Mouse (Mus musculus): ENCODE results near the gene Dynll1. TPM values are rescaled to one million over a fixed set of nuclear protein-coding genes. Genes with fewer than 3 reads are reported as not detected.

Gene Dynll1
- polyA plus RNA-seq, 1 experiment from 2014 or later, result 1,320 TPM

DNA sequence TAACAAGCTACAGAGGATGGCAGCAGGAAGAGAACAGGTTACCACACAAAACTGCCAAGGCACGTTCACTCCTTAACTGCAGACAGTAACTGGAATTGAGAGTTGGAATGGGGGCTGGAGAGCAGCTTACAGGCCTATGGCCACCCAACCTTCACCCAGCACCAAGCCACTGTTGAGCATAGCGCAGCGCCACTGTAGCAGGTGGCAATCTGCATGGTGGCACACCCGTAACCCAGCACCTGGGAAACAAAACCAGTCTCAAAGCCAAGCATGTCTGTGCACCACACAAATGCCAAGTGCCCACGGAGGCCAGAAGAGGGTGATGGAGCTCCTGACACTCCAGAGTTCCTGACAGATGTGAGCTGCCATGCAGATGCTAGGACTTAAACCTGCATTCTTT, 34.5 kb downstream of the Dynll1 start:
- H3K9ac ChIP-seq, result 0 out of 2 replicates have a peak overlapping the region, but pooled peaks have one; percentile 20
- H3K4me2 ChIP-seq, result peak overlapping the region; percentile 40
- peak overlapping the region; percentile 85 for H3K27ac ChIP-seq (ENCODE audit: poor library complexity, severe bottlenecking)
- H3K27me3 ChIP-seq (replicated peaks), result no peaks in the 10 kb centered on the region
- no peaks in the 10 kb centered on the region for H3K9me3 ChIP-seq (replicated peaks)
- 78% methylated on average over 5 of the region's 5 CpGs for WGBS
- H3K36me3 ChIP-seq, result peaks cover 26% of the 10 kb centered on the region
- no peak overlapping the region for H3K4me3 ChIP-seq
- peaks cover 75% of the 10 kb centered on the region for H3K4me1 ChIP-seq (replicated peaks)
- ATAC-seq (ENCODE audit: insufficient number of reproducible peaks, low FRiP score), result no peak

- Histone ChIP-seq H3K27me3 (replicated peaks) (no peaks in the 10 kb centered on the region), H3K9ac (no peak overlapping the region), H3K9me3 (replicated peaks) (no peaks in the 10 kb centered on the region), H3K4me3 (no peak overlapping the region), H3K27ac (ENCODE audit: poor library complexity, severe bottlenecking) (no peak overlapping the region), H3K4me2 (0 out of 2 replicates have a peak overlapping the region, but pooled peaks have one; percentile 10), H3K4me1 (replicated peaks) (peaks cover 46% of the 10 kb centered on the region), H3K36me3 (peaks cover 43% of the 10 kb centered on the region)
- no peak for ATAC-seq (ENCODE audit: insufficient number of reproducible peaks, low FRiP score)
- WGBS, result 83% methylated on average over 14 of the region's 14 CpGs
Observed at GRCm38 (mm10) chr5:115262502-115263291, 38.1 kb downstream of the Dynll1 start.

DNA sequence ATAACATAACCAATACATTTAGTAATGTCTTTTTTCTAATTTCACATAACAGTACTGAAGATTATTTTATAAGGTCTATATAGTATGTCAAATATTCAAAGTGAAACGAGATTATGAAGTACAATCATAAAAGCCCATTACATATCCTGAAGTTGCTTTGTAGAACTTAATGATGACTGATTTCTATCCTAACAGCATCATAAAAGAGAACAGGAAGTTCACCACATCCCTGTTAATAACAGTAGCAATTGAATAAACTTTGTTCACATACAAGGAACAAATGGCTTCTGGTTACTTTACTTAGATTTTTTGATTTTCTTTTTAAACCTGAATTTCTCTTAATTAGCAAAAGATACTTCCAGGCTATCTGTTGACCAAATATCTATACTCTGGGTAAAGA, 38.9 kb downstream of the Dynll1 start:
- 85% methylated on average over 1 of the region's 1 CpGs for WGBS

GRCm38 (mm10) chr5:115261141-115261540, 39.7 kb downstream of the Dynll1 start:
- H3K4me2 ChIP-seq, result no peak overlapping the region
- peaks cover 31% of the 10 kb centered on the region for H3K4me1 ChIP-seq (replicated peaks)
- WGBS, result 90% methylated on average over 8 of the region's 8 CpGs
- H3K9ac ChIP-seq, result no peak overlapping the region
- H3K27ac ChIP-seq (ENCODE audit: poor library complexity, severe bottlenecking), result no peak overlapping the region
- no peak overlapping the region for H3K4me3 ChIP-seq
- no peaks in the 10 kb centered on the region for H3K9me3 ChIP-seq (replicated peaks)
- no peaks in the 10 kb centered on the region for H3K27me3 ChIP-seq (replicated peaks)
- ATAC-seq (ENCODE audit: insufficient number of reproducible peaks, low FRiP score), result no peak
- H3K36me3 ChIP-seq, result peaks cover 58% of the 10 kb centered on the region

More for the DNA sequence above, 38.9 kb downstream of the Dynll1 start:
- H3K27ac ChIP-seq (ENCODE audit: poor library complexity, severe bottlenecking), result no peak overlapping the region
- no peak overlapping the region for H3K4me3 ChIP-seq
- no peaks in the 10 kb centered on the region for H3K27me3 ChIP-seq (replicated peaks)
- H3K4me1 ChIP-seq (replicated peaks), result peaks cover 39% of the 10 kb centered on the region
- H3K9me3 ChIP-seq (replicated peaks), result no peaks in the 10 kb centered on the region
- no peak for ATAC-seq (ENCODE audit: insufficient number of reproducible peaks, low FRiP score)
- no peak overlapping the region; the same call in 1 of the 2 replicates for H3K4me2 ChIP-seq
- peaks cover 51% of the 10 kb centered on the region for H3K36me3 ChIP-seq
- H3K9ac ChIP-seq, result no peak overlapping the region

GRCm38 (mm10) chr5:115260356-115260755, 40.4 kb downstream of the Dynll1 start:
- 80% methylated on average over 6 of the region's 6 CpGs for WGBS
- peaks cover 25% of the 10 kb centered on the region for H3K4me1 ChIP-seq (replicated peaks)
- H3K9me3 ChIP-seq (replicated peaks), result no peaks in the 10 kb centered on the region
- no peak overlapping the region for H3K4me3 ChIP-seq
- H3K9ac ChIP-seq, result no peak overlapping the region
- H3K36me3 ChIP-seq, result peaks cover 62% of the 10 kb centered on the region
- H3K27ac ChIP-seq (ENCODE audit: poor library complexity, severe bottlenecking), result no peak overlapping the region
- H3K27me3 ChIP-seq (replicated peaks), result no peaks in the 10 kb centered on the region
- H3K4me2 ChIP-seq, result no peak overlapping the region
- ATAC-seq (ENCODE audit: insufficient number of reproducible peaks, low FRiP score), result peak; percentile 77

GRCm38 (mm10) chr5:115256909-115257546, 43.8 kb downstream of the Dynll1 start:
- WGBS, result 88% methylated on average over 10 of the region's 10 CpGs
- H3K27ac ChIP-seq (ENCODE audit: poor library complexity, severe bottlenecking), result no peak overlapping the region
- H3K9me3 ChIP-seq (replicated peaks), result no peaks in the 10 kb centered on the region
- H3K4me1 ChIP-seq (replicated peaks), result peaks cover 6% of the 10 kb centered on the region; the same call in 1 of the 2 replicates
- H3K4me3 ChIP-seq, result no peak overlapping the region
- no peak overlapping the region for H3K9ac ChIP-seq
- no peak for ATAC-seq (ENCODE audit: insufficient number of reproducible peaks, low FRiP score)
- H3K27me3 ChIP-seq (replicated peaks), result no peaks in the 10 kb centered on the region
- peaks cover 62% of the 10 kb centered on the region for H3K36me3 ChIP-seq
- H3K4me2 ChIP-seq, result no peak overlapping the region

DNA sequence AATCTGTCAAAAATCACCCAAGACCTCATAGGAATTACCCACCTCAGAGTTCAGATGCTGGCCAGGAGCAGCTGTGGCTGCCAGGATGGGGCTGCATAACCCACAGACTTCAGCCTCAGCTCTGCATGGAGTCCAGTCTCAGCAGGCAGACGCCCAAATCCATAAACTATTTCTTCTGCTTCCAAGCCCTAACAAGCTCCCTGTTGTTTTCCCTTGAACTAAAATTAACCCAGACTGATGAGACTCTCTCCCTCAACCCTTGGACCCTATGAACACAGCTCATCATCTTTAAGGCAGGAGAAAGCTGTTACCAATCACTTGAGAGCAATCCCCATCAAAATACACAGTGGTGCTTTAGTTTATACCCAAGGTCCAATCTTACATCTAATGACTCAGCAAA, 45.3 kb downstream of the Dynll1 start:
- Histone ChIP-seq H3K36me3 (peaks cover 73% of the 10 kb centered on the region), H3K9ac (no peak overlapping the region), H3K27ac (ENCODE audit: poor library complexity, severe bottlenecking) (no peak overlapping the region), H3K27me3 (replicated peaks) (no peaks in the 10 kb centered on the region), H3K9me3 (replicated peaks) (no peaks in the 10 kb centered on the region), H3K4me2 (no peak overlapping the region), H3K4me1 (replicated peaks) (peaks cover 2% of the 10 kb centered on the region; the same call in 1 of the 2 replicates), H3K4me3 (no peak overlapping the region)
- 90% methylated on average over 1 of the region's 1 CpGs for WGBS
- no peak for ATAC-seq (ENCODE audit: insufficient number of reproducible peaks, low FRiP score)

Other genes starting within 250 kb of the Dynll1 start
- 14.1 and 15.7 TPM in 2 replicates for gene Gm10401, start 202.7 kb downstream of the Dynll1 start, polyA plus RNA-seq (2016; fragmentation: Nextera tagmentation; extraction: Ambion mirVana)
- 114 and 123 TPM in 2 replicates for gene Acads, start 181.7 kb downstream of the Dynll1 start, polyA plus RNA-seq (2016; fragmentation: Nextera tagmentation; extraction: Ambion mirVana)
- 22.8 and 23.2 TPM in 2 replicates for gene Unc119b, start 166.0 kb downstream of the Dynll1 start, polyA plus RNA-seq (2016; fragmentation: Nextera tagmentation; extraction: Ambion mirVana)
- gene Mlec, start 142.8 kb downstream of the Dynll1 start, polyA plus RNA-seq (2016; fragmentation: Nextera tagmentation; extraction: Ambion mirVana), result 103 and 105 TPM in 2 replicates
- 0.34 and 0.54 TPM in 2 replicates for gene Cabp1, start 106.6 kb downstream of the Dynll1 start, polyA plus RNA-seq (2016; fragmentation: Nextera tagmentation; extraction: Ambion mirVana)
- gene Pop5, start 65.2 kb downstream of the Dynll1 start, polyA plus RNA-seq (2016; fragmentation: Nextera tagmentation; extraction: Ambion mirVana), result 63.2 and 68.6 TPM in 2 replicates
- 152 and 175 TPM in 2 replicates for gene Rnf10, start 28.1 kb downstream of the Dynll1 start, polyA plus RNA-seq (2016; fragmentation: Nextera tagmentation; extraction: Ambion mirVana)
- gene Coq5, start 21.3 kb downstream of the Dynll1 start, polyA plus RNA-seq (2016; fragmentation: Nextera tagmentation; extraction: Ambion mirVana), result 76.0 and 79.9 TPM in 2 replicates
- gene Srsf9, start 26.2 kb upstream of the Dynll1 start, polyA plus RNA-seq (2016; fragmentation: Nextera tagmentation; extraction: Ambion mirVana), result 147 and 160 TPM in 2 replicates
- 24.2 and 26.1 TPM in 2 replicates for gene Gatc, start 40.2 kb upstream of the Dynll1 start, polyA plus RNA-seq (2016; fragmentation: Nextera tagmentation; extraction: Ambion mirVana)
- gene Triap1, start 40.2 kb upstream of the Dynll1 start, polyA plus RNA-seq (2016; fragmentation: Nextera tagmentation; extraction: Ambion mirVana), result 38.1 and 38.8 TPM in 2 replicates
- 1,284 and 1,325 TPM in 2 replicates for gene Cox6a1, start 48.0 kb upstream of the Dynll1 start, polyA plus RNA-seq (2016; fragmentation: Nextera tagmentation; extraction: Ambion mirVana)
- gene Msi1, start 128.6 kb upstream of the Dynll1 start, polyA plus RNA-seq (2016; fragmentation: Nextera tagmentation; extraction: Ambion mirVana), result 6.7 and 6.8 TPM in 2 replicates
- gene Pla2g1b, start 165.3 kb upstream of the Dynll1 start, polyA plus RNA-seq (2016; fragmentation: Nextera tagmentation; extraction: Ambion mirVana), result 0.72 and 1.3 TPM in 2 replicates
- gene Sirt4, start 183.7 kb upstream of the Dynll1 start, polyA plus RNA-seq (2016; fragmentation: Nextera tagmentation; extraction: Ambion mirVana), result 14.7 and 18.0 TPM in 2 replicates
- gene Pxn, start 205.7 kb upstream of the Dynll1 start, polyA plus RNA-seq (2016; fragmentation: Nextera tagmentation; extraction: Ambion mirVana), result 41.1 and 41.7 TPM in 2 replicates

All from heart, embryonic 12.5 days (tissue).